Mouse (Mus musculus): Measurements from ENCODE around the gene Kcnrg. TPM values are rescaled to one million over a fixed set of nuclear protein-coding genes. Genes with fewer than 3 reads are reported as not detected.
A peak's percentile ranks its signal among the peaks of the same experiment; 100 is the strongest.

Gene Kcnrg
- polyA plus RNA-seq, 1 experiment from 2014 or later, result 0.49 TPM

DNA sequence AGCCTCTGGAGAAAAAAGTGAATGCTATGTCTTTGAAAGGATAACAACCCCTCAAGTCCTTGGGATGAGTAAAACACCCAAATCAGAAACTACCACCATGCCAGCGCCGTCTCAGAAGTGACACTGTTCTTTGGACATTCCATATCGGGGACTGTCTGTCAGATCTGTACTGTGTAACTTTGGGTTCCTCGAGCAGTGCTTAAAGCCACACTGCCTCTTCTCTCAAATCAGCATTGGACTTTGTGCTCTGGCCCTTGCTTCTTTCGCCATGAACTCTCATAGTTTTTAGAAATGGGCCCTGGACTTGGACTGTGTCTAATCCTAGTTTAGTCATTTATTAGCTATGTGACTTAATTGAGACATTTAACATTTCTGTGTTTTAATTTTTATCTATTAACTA, 4.5 kb downstream of the Kcnrg start:
- no peak overlapping the region for H3K27ac ChIP-seq (ENCODE audit: low read depth, low read length)
- 94% methylated on average over 5 of the region's 5 CpGs for WGBS
- no peaks in the 10 kb centered on the region for H3K9me3 ChIP-seq (ENCODE audit: control insufficient read depth, low read length)
- no peak overlapping the region for H3K4me2 ChIP-seq
- DNase-seq (ENCODE audit: low spot score, missing footprints), result no peak
- H3K4me3 ChIP-seq (ENCODE audit: low read depth, low read length), result no peak overlapping the region
- H3K36me3 ChIP-seq (ENCODE audit: control insufficient read depth, insufficient read depth, low read length), result no peaks in the 10 kb centered on the region
- no peaks in the 10 kb centered on the region for H3K4me1 ChIP-seq (ENCODE audit: control insufficient read depth, insufficient read depth, low read length)
- no peak overlapping the region for H3K9ac ChIP-seq (ENCODE audit: low read length)
- H3K27me3 ChIP-seq (ENCODE audit: control insufficient read depth, insufficient read depth, low read length), result no peaks in the 10 kb centered on the region
- no peak for ATAC-seq (ENCODE audit: low FRiP score)

GRCm38 (mm10) chr14:61613319-61613718, 6.1 kb downstream of the Kcnrg start:
- no peak for ATAC-seq (ENCODE audit: low FRiP score)
- Histone ChIP-seq H3K9ac (ENCODE audit: low read length) (no peak overlapping the region), H3K27me3 (ENCODE audit: control insufficient read depth, insufficient read depth, low read length) (no peaks in the 10 kb centered on the region), H3K36me3 (ENCODE audit: control insufficient read depth, insufficient read depth, low read length) (no peaks in the 10 kb centered on the region), H3K4me3 (ENCODE audit: low read depth, low read length) (no peak overlapping the region), H3K27ac (ENCODE audit: low read depth, low read length) (no peak overlapping the region), H3K4me1 (ENCODE audit: control insufficient read depth, insufficient read depth, low read length) (no peaks in the 10 kb centered on the region), H3K4me2 (no peak overlapping the region), H3K9me3 (ENCODE audit: control insufficient read depth, low read length) (no peaks in the 10 kb centered on the region)
- DNase-seq (ENCODE audit: low spot score, missing footprints), result no peak
- 92% methylated on average over 2 of the region's 2 CpGs for WGBS

DNA sequence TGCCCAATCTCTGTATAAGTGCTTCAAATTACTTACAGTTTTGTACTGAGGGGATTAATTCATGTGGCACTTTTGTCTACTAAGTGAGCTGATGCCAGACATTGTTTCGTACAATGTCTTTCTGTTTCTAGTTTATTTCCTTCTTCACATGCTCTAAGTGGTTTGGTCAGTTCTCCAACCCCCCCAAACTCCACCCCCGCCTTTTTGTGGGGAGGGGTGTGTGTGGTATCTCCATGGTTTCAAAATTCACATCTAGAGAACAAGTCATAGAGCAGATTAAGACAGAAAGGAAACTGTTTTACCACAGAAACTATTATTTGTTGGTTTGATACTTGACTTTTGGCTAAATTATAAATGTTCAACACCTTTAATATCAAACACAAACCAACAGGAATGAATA, 13.1 kb downstream of the Kcnrg start:
- no peak overlapping the region for H3K27ac ChIP-seq (ENCODE audit: low read depth, low read length)
- no peak overlapping the region for H3K9ac ChIP-seq (ENCODE audit: low read length)
- no peak for ATAC-seq (ENCODE audit: low FRiP score)
- DNase-seq (ENCODE audit: low spot score, missing footprints), result no peak
- H3K4me2 ChIP-seq, result no peak overlapping the region
- H3K27me3 ChIP-seq (ENCODE audit: control insufficient read depth, insufficient read depth, low read length), result no peaks in the 10 kb centered on the region
- WGBS, result 88% methylated on average over 2 of the region's 2 CpGs
- H3K9me3 ChIP-seq (ENCODE audit: control insufficient read depth, low read length), result no peaks in the 10 kb centered on the region
- no peaks in the 10 kb centered on the region for H3K4me1 ChIP-seq (ENCODE audit: control insufficient read depth, insufficient read depth, low read length)
- no peaks in the 10 kb centered on the region for H3K36me3 ChIP-seq (ENCODE audit: control insufficient read depth, insufficient read depth, low read length)
- H3K4me3 ChIP-seq (ENCODE audit: low read depth, low read length), result no peak overlapping the region

DNA sequence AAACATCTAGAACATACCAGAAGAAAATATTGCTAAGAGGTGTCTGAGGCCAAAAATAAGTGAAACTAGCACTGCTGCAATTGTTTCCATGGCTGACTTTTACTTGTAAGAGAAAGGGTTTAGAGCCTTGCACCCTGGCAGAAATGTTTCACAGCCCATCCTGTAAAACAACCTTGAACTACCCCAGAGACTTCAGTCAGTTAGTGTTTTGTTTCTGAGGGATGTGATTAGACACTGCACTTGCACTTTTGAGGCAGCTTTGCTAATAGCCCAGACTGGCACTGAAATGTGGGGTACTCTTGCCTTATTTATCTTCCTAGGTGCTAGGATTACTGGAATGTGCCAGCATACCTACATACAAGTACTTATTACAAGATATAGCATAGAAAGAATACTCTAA, 28.7 kb downstream of the Kcnrg start:
- no peak overlapping the region for H3K9ac ChIP-seq (ENCODE audit: low read length)
- ATAC-seq (ENCODE audit: low FRiP score) (no peak), DNase-seq (ENCODE audit: low spot score, missing footprints) (no peak)
- H3K4me3 ChIP-seq (ENCODE audit: low read depth, low read length), result no peak overlapping the region
- no peak overlapping the region for H3K4me2 ChIP-seq
- no peaks in the 10 kb centered on the region for H3K36me3 ChIP-seq (ENCODE audit: control insufficient read depth, insufficient read depth, low read length)
- H3K4me1 ChIP-seq (ENCODE audit: control insufficient read depth, insufficient read depth, low read length), result no peaks in the 10 kb centered on the region
- no peaks in the 10 kb centered on the region for H3K27me3 ChIP-seq (ENCODE audit: control insufficient read depth, insufficient read depth, low read length)
- no peaks in the 10 kb centered on the region for H3K9me3 ChIP-seq (ENCODE audit: control insufficient read depth, low read length)
- no peak overlapping the region for H3K27ac ChIP-seq (ENCODE audit: low read depth, low read length)

DNA sequence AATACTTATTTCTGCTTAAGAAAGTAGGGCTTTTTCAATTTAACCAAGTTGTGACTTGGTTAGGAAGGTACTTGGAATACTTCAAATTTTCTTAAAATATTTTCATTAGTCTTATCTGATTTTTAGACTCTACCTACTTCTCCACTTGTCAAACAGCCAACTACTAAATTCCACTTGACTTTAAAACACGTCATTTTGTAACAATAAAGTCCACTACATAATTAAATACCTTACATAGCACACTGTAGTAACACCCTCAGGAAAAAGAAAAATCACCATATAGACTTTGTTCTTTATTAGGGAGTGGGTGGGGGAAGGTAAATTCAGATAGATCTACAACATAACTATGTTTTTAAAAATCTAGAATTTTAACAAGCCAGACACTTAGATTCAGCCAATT, 35.4 kb downstream of the Kcnrg start:
- ATAC-seq (ENCODE audit: low FRiP score) (no peak), DNase-seq (ENCODE audit: low spot score, missing footprints) (no peak)
- Histone ChIP-seq H3K4me1 (ENCODE audit: control insufficient read depth, insufficient read depth, low read length) (no peaks in the 10 kb centered on the region), H3K4me2 (no peak overlapping the region), H3K9ac (ENCODE audit: low read length) (no peak overlapping the region), H3K36me3 (ENCODE audit: control insufficient read depth, insufficient read depth, low read length) (no peaks in the 10 kb centered on the region), H3K27ac (ENCODE audit: low read depth, low read length) (no peak overlapping the region), H3K9me3 (ENCODE audit: control insufficient read depth, low read length) (no peaks in the 10 kb centered on the region), H3K27me3 (ENCODE audit: control insufficient read depth, insufficient read depth, low read length) (no peaks in the 10 kb centered on the region), H3K4me3 (ENCODE audit: low read depth, low read length) (no peak overlapping the region)
- WGBS, result 74% methylated on average over 1 of the region's 1 CpGs

- Histone ChIP-seq H3K27me3 (ENCODE audit: control insufficient read depth, insufficient read depth, low read length) (no peaks in the 10 kb centered on the region), H3K4me1 (ENCODE audit: control insufficient read depth, insufficient read depth, low read length) (no peaks in the 10 kb centered on the region), H3K4me3 (ENCODE audit: low read depth, low read length) (no peak overlapping the region), H3K36me3 (ENCODE audit: control insufficient read depth, insufficient read depth, low read length) (no peaks in the 10 kb centered on the region), H3K9ac (ENCODE audit: low read length) (no peak overlapping the region), H3K27ac (ENCODE audit: low read depth, low read length) (no peak overlapping the region), H3K4me2 (no peak overlapping the region), H3K9me3 (ENCODE audit: control insufficient read depth, low read length) (no peaks in the 10 kb centered on the region)
- DNase-seq (ENCODE audit: low spot score, missing footprints) (peak; percentile 82), ATAC-seq (ENCODE audit: low FRiP score) (no peak)
- WGBS, result 52% methylated on average over 1 of the region's 1 CpGs
These were observed 38.3 kb downstream of the Kcnrg start for GRCm38 (mm10) chr14:61645547-61645946.

DNA sequence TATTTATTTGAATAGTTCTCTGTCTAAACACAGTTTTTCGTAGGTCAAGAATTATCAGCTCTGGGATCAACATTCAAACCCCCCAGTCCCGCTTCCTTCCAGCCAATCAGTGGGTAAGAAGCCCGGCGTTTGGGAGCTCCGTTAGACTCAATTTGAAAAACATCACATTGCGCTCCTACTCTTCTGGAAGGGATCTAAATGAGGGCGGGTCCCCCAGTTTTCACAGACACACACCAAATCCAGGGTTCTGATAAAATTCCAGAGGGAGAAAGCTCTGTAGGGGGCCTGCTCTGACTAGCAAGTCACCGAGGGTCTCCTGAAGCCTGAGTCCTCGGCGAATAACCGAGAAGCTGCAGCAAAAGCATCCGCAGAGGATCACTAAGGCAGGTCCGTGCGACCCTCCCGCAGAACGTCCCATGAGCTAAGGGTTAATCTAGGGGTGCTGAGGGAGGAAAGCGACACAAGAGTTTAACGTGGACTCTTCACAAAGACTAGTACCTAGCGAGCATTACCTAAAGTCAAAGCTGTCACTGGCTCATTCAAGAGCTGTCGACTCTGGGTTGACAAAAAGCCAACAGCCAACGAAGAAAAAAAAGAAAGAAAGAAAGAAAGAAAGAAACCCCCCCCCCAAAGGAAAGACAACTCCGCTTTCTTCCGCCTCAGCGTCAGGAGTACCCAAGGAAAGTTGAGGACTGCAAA, 40.1 kb downstream of the Kcnrg start:
- peak; percentile 96 for DNase-seq (ENCODE audit: low spot score, missing footprints)
- no peak for ATAC-seq (ENCODE audit: low FRiP score)
- WGBS, result under 1% methylated on average over 24 of the region's 24 CpGs

DNA sequence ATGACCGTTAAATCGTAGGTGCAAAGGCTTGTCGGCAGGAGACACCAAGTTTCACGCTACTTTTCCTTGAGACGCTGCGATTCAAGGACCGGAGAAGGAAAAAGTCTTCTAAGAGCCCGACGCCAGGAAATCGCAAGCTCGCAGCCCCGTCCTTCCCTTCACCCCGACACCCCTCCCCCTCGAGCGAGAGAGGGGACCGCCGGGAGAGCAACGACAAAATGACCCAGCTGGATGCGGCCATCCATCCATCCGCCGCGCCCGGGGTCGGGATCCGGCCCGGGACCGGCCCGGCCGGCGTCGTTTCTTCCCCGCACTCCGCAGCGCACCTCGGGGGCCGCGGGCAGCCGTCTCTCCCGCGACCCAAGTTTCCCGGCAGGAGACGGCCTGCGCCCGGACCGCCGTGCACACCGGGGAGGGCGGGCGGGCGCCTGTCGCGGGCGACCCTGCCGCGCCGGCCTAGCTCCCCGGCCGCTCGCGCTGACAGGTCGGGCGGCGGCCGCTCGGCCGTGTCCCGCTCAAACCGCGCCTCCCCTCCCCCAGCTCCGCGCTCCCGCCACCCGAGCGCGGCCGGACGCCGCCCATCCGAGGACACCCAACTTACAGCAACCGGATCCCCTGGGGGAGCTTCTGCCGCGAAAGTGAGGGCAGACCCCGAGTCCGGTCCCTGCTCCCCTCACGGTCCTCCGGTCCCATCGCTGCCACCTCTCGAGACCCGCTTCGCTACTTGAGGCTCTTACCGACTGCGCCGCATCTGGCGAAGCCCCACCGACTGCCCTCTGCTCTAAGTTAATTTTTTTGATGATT, 40.8 kb downstream of the Kcnrg start:
- Histone ChIP-seq H3K4me1 (ENCODE audit: control insufficient read depth, insufficient read depth, low read length) (no peaks in the 10 kb centered on the region), H3K27me3 (ENCODE audit: control insufficient read depth, insufficient read depth, low read length) (no peaks in the 10 kb centered on the region), H3K36me3 (ENCODE audit: control insufficient read depth, insufficient read depth, low read length) (no peaks in the 10 kb centered on the region), H3K4me3 (ENCODE audit: low read depth, low read length) (peak overlapping the region; percentile 91), H3K9ac (ENCODE audit: low read length) (peak overlapping the region; percentile 96), H3K9me3 (ENCODE audit: control insufficient read depth, low read length) (no peaks in the 10 kb centered on the region), H3K27ac (ENCODE audit: low read depth, low read length) (peak overlapping the region; percentile 91), H3K4me2 (peak overlapping the region; percentile 64)
- under 1% methylated on average over 85 of the region's 95 CpGs for WGBS
- DNase-seq (ENCODE audit: low spot score, missing footprints) (peak; percentile 96), ATAC-seq (ENCODE audit: low FRiP score) (peak; percentile 79)

More for the DNA sequence above, 40.1 kb downstream of the Kcnrg start:
- no peaks in the 10 kb centered on the region for H3K36me3 ChIP-seq (ENCODE audit: control insufficient read depth, insufficient read depth, low read length)
- no peaks in the 10 kb centered on the region for H3K27me3 ChIP-seq (ENCODE audit: control insufficient read depth, insufficient read depth, low read length)
- H3K4me1 ChIP-seq (ENCODE audit: control insufficient read depth, insufficient read depth, low read length), result no peaks in the 10 kb centered on the region
- H3K4me2 ChIP-seq, result peak overlapping the region; percentile 64
- H3K9ac ChIP-seq (ENCODE audit: low read length), result peak overlapping the region; percentile 96
- H3K4me3 ChIP-seq (ENCODE audit: low read depth, low read length), result peak overlapping the region; percentile 91
- H3K27ac ChIP-seq (ENCODE audit: low read depth, low read length), result peak overlapping the region; percentile 91
- no peaks in the 10 kb centered on the region for H3K9me3 ChIP-seq (ENCODE audit: control insufficient read depth, low read length)

Data from midbrain, embryonic 11.5 days (tissue).